Mouse (Mus musculus): ENCODE measurements around the gene Chit1. TPM values are rescaled to one million over a fixed set of nuclear protein-coding genes. Genes with fewer than 3 reads are reported as not detected.
A peak's percentile ranks its signal among the peaks of the same experiment; 100 is the strongest.

Gene Chit1
- not detected in 2 replicates for polyA plus RNA-seq (2015; fragmentation: Nextera tagmentation; extraction: Ambion mirVana)

GRCm38 (mm10) chr1:134110979-134111378 lies at the start of gene Chit1:
Gene Chit1, plus strand, starts transcription at chr1:134111242.
- H3K4me2 ChIP-seq, result no peak within 1 kb of the TSS
- H3K27me3 ChIP-seq, result no peaks in the 10 kb centered on the region
- no peaks in the 10 kb centered on the region for H3K9me3 ChIP-seq
- no peak for ATAC-seq (ENCODE audit: insufficient number of reproducible peaks, insufficient read depth, low FRiP score, low TSS enrichment, low read depth)
- H3K36me3 ChIP-seq, result no peaks in the 10 kb centered on the region
- WGBS, result 78% methylated on average over 4 of the region's 4 CpGs
- H3K27ac ChIP-seq, result no peak within 1 kb of the TSS
- H3K9ac ChIP-seq, result no peak within 1 kb of the TSS
- H3K4me1 ChIP-seq, result peaks cover 24% of the 10 kb centered on the region
- no peak within 1 kb of the TSS for H3K4me3 ChIP-seq

DNA sequence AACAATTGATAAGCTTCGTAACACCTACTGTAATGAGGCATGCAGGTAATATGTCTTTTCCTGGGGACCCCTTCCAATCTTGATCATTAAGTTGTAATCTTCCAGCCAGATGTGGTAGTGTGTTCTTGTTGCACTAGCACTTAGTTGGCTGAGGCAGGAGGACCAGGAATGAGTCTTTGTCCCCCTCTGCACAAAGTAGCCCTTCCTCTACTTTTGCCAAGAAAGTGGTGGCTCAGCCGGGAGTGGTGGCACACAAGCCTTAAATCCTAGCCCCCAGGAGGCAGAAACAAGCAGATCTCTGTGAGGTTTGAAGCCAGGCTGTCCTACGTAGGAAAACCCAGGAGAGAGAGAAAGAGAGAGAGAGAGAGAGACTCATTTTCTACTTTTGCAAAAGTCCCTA lies 49.1 kb upstream of the Chit1 start:
- 53% methylated on average over 3 of the region's 3 CpGs for WGBS
- Histone ChIP-seq H3K9ac (no peak overlapping the region), H3K4me3 (no peak overlapping the region), H3K4me1 (peaks cover 54% of the 10 kb centered on the region), H3K27ac (peak overlapping the region; percentile 97), H3K36me3 (no peaks in the 10 kb centered on the region), H3K9me3 (no peaks in the 10 kb centered on the region), H3K27me3 (no peaks in the 10 kb centered on the region), H3K4me2 (peak overlapping the region; percentile 75; the same call in 1 of the 2 replicates)
- ATAC-seq (ENCODE audit: insufficient number of reproducible peaks, insufficient read depth, low FRiP score, low TSS enrichment, low read depth), result no peak

DNA sequence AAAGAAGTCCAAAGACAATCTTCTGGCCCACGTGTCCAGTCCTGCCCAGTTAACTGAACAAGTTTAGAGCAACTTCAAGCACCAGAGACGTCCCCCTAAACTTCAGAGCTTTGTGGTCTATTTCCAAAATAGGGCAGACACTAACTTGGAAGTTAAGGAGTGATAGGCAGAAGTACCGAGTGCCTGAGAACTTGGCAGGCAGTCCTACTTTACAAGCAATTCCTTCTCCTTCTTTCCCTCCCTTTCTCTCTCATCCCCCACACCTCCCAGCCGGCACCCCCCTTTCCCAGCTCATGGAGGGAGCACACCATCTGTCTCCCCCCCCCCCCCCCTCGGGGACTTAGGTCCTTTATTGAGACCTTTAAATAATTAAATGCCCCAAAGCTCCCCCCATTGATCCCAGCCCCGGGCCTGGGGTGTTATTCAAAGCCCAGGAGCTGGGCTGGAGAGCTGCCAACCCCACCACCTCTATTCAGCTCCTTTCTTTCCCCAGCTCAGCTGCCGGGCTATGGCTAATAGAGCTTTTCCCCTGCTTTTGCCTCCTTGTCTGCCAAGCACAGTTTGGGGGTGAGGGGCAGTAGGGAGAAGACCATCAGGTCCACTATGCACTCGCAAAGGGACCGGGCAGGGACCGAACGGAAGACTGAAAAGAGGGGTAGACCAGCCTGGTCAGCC lies 48.5 kb upstream of the Chit1 start:
- Histone ChIP-seq H3K36me3 (no peaks in the 10 kb centered on the region), H3K4me2 (peak overlapping the region; percentile 45), H3K9me3 (no peaks in the 10 kb centered on the region), H3K4me1 (peaks cover 60% of the 10 kb centered on the region), H3K9ac (peak overlapping the region; percentile 45), H3K4me3 (peak overlapping the region; percentile 12; the same call in 1 of the 2 replicates), H3K27ac (peak overlapping the region; percentile 97), H3K27me3 (no peaks in the 10 kb centered on the region)
- no peak for ATAC-seq (ENCODE audit: insufficient number of reproducible peaks, insufficient read depth, low FRiP score, low TSS enrichment, low read depth)
- WGBS, result 8% methylated on average over 11 of the region's 11 CpGs

- Histone ChIP-seq H3K27me3 (no peaks in the 10 kb centered on the region), H3K9ac (peak overlapping the region; percentile 45), H3K4me3 (peak overlapping the region; percentile 12; the same call in 1 of the 2 replicates), H3K27ac (peak overlapping the region; percentile 97), H3K4me1 (peaks cover 65% of the 10 kb centered on the region), H3K4me2 (peak overlapping the region; percentile 45), H3K36me3 (no peaks in the 10 kb centered on the region), H3K9me3 (no peaks in the 10 kb centered on the region)
- 4% methylated on average over 33 of the region's 33 CpGs for WGBS
- ATAC-seq (ENCODE audit: insufficient number of reproducible peaks, insufficient read depth, low FRiP score, low TSS enrichment, low read depth), result no peak; the same call in 1 of the 2 replicates
Observed at GRCm38 (mm10) chr1:134063086-134063772, 47.8 kb upstream of the Chit1 start.

DNA sequence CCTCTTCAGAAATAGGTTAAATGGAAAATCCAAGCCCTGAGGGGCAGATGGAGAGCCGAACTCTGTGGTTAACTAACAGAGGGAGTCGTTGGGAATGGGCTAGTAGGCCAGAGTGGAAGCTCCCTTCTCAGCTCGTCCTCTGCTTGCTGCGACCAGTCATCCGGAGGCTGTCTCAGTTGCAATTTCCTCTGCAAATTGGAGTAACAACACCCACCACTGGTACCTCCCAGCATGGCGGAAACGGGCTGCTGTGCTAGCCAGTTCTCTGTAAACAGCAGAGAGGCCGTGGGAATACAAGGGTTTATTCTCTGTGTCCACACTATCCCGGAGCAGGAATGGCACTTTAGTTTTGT lies 47.3 kb upstream of the Chit1 start:
- H3K27me3 ChIP-seq, result no peaks in the 10 kb centered on the region
- H3K9me3 ChIP-seq, result no peaks in the 10 kb centered on the region
- H3K4me2 ChIP-seq, result peak overlapping the region; percentile 45
- H3K36me3 ChIP-seq, result no peaks in the 10 kb centered on the region
- peak overlapping the region; percentile 45 for H3K9ac ChIP-seq
- H3K4me3 ChIP-seq, result no peak overlapping the region
- 21% methylated on average over 9 of the region's 9 CpGs for WGBS
- H3K27ac ChIP-seq, result peak overlapping the region; percentile 97
- H3K4me1 ChIP-seq, result peaks cover 65% of the 10 kb centered on the region
- no peak for ATAC-seq (ENCODE audit: insufficient number of reproducible peaks, insufficient read depth, low FRiP score, low TSS enrichment, low read depth)

DNA sequence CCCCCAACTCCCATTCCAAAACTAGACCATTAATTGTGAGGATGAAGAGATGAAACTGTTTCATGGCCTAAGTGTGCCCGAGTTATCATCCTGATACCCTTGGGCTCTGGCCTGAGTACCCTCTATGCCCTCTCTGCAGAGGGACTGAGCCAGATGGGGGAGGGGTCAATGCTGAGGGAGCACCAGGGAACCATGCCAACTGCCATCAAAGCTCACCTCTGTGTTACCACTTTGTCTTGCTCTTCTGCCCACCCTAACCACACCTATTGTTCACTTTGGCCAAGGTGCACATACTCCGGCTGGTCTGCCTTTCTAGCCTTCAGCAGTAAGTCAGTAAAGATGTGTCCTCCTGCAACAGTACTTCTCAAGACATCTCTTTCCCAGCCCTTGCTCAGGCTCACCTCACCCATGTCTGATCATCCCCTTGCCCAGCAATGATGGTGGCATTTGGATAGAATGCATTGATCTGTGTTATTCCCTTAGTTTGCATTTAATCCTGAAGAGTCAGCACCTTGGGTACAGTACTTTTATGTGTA lies 46.7 kb upstream of the Chit1 start:
- ATAC-seq (ENCODE audit: insufficient number of reproducible peaks, insufficient read depth, low FRiP score, low TSS enrichment, low read depth), result no peak
- 88% methylated on average over 2 of the region's 2 CpGs for WGBS
- H3K9me3 ChIP-seq, result no peaks in the 10 kb centered on the region
- H3K9ac ChIP-seq, result no peak overlapping the region
- no peak overlapping the region for H3K4me2 ChIP-seq
- peaks cover 65% of the 10 kb centered on the region for H3K4me1 ChIP-seq
- no peak overlapping the region for H3K4me3 ChIP-seq
- H3K36me3 ChIP-seq, result no peaks in the 10 kb centered on the region
- H3K27ac ChIP-seq, result peak overlapping the region; percentile 97
- H3K27me3 ChIP-seq, result no peaks in the 10 kb centered on the region

GRCm38 (mm10) chr1:134065241-134065809 lies 45.7 kb upstream of the Chit1 start:
- Histone ChIP-seq H3K9ac (no peak overlapping the region), H3K4me3 (no peak overlapping the region), H3K4me1 (peaks cover 59% of the 10 kb centered on the region), H3K36me3 (no peaks in the 10 kb centered on the region), H3K4me2 (no peak overlapping the region), H3K9me3 (no peaks in the 10 kb centered on the region), H3K27ac (peak overlapping the region; percentile 58; the same call in 1 of the 2 replicates), H3K27me3 (no peaks in the 10 kb centered on the region)
- ATAC-seq (ENCODE audit: insufficient number of reproducible peaks, insufficient read depth, low FRiP score, low TSS enrichment, low read depth), result no peak
- WGBS, result 57% methylated on average over 4 of the region's 4 CpGs

- H3K4me1 ChIP-seq, result peaks cover 59% of the 10 kb centered on the region
- no peak overlapping the region for H3K4me3 ChIP-seq
- no peaks in the 10 kb centered on the region for H3K9me3 ChIP-seq
- no peak for ATAC-seq (ENCODE audit: insufficient number of reproducible peaks, insufficient read depth, low FRiP score, low TSS enrichment, low read depth)
- H3K27me3 ChIP-seq, result no peaks in the 10 kb centered on the region
- no peak overlapping the region; the same call in 1 of the 2 replicates for H3K4me2 ChIP-seq
- no peak overlapping the region for H3K9ac ChIP-seq
- 0 out of 2 replicates have a peak overlapping the region, but pooled peaks have one; percentile 0 for H3K27ac ChIP-seq
- 42% methylated on average over 3 of the region's 3 CpGs for WGBS
- no peaks in the 10 kb centered on the region for H3K36me3 ChIP-seq
Observed at GRCm38 (mm10) chr1:134066554-134066953, 44.5 kb upstream of the Chit1 start.

DNA sequence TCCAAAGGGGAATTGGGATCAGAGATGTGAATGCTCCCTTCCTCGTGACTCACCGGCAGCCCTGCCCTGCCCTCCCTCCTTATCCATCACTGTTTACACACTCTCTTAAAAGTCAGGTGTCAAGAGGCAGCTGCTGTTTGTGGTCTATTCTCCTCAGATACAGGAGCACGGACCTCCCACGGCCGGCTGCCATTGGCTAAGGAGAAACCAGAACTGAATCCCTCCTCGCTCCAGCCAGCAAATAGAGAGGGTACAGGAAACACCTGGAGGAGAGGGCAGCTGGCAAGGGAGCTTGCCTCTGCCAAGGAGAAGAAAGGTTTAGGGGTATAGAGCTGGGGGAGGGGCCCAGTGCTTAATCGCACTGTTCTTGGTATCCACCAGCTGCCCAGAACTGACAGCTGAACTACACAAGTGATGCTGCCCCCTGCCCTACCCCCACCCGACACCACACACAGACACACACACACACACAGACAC lies 43.9 kb upstream of the Chit1 start:
- Histone ChIP-seq H3K27ac (no peak overlapping the region), H3K4me1 (peaks cover 57% of the 10 kb centered on the region)
- 14% methylated on average over 8 of the region's 8 CpGs for WGBS

GRCm38 (mm10) chr1:134070099-134070669 lies 40.9 kb upstream of the Chit1 start:
- WGBS, result 71% methylated on average over 8 of the region's 8 CpGs
- Histone ChIP-seq H3K27me3 (no peaks in the 10 kb centered on the region), H3K27ac (no peak overlapping the region), H3K4me3 (no peak overlapping the region), H3K36me3 (no peaks in the 10 kb centered on the region), H3K4me2 (no peak overlapping the region), H3K4me1 (peaks cover 38% of the 10 kb centered on the region), H3K9ac (no peak overlapping the region), H3K9me3 (no peaks in the 10 kb centered on the region)
- no peak for ATAC-seq (ENCODE audit: insufficient number of reproducible peaks, insufficient read depth, low FRiP score, low TSS enrichment, low read depth)

More for the DNA sequence above, 43.9 kb upstream of the Chit1 start:
- Histone ChIP-seq H3K4me3 (no peak overlapping the region), H3K4me2 (peak overlapping the region; percentile 26), H3K36me3 (no peaks in the 10 kb centered on the region), H3K27me3 (no peaks in the 10 kb centered on the region), H3K9me3 (no peaks in the 10 kb centered on the region), H3K9ac (0 out of 2 replicates have a peak overlapping the region, but pooled peaks have one; percentile 6)
- peak; percentile 65 for ATAC-seq (ENCODE audit: insufficient number of reproducible peaks, insufficient read depth, low FRiP score, low TSS enrichment, low read depth)

DNA sequence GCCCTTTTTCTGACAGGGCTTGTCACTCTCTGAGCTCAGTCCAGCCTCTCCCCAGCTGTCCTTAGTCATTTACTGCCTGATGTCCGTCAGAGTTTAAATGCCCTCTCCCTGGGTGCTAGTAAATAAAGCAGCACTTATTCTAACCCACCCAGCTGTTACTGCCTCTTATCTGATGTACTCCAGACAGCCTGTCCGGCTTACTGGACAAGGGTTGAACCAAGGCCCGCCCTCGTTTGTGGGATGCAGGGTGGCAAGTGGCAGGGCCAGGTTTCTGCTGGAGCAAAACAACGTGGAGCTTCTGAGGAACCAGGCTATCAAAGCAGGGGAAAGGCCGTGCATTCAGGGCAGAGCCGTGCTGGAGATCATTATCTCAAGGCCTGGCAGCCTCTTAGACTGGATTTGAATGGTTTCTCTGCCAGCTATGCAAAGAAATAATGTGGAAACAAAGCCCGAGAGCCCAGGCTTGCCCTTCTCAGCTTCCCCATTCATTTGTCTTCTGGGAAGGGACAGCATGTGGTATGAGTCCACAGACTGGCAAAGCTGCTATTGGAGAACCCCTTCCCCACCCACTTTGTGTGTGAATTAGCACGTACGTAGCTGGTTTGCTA lies 39.5 kb upstream of the Chit1 start:
- no peak overlapping the region for H3K4me3 ChIP-seq

More for the DNA sequence above, 39.5 kb upstream of the Chit1 start:
- Histone ChIP-seq H3K27ac (0 out of 2 replicates have a peak overlapping the region, but pooled peaks have one; percentile 23), H3K9me3 (no peaks in the 10 kb centered on the region), H3K9ac (no peak overlapping the region), H3K36me3 (0 out of 2 replicates have a peak, but pooled peaks cover 9% of the 10 kb centered on the region), H3K27me3 (no peaks in the 10 kb centered on the region), H3K4me2 (no peak overlapping the region), H3K4me1 (peaks cover 46% of the 10 kb centered on the region)
- 50% methylated on average over 10 of the region's 10 CpGs for WGBS
- no peak for ATAC-seq (ENCODE audit: insufficient number of reproducible peaks, insufficient read depth, low FRiP score, low TSS enrichment, low read depth)

Measured in embryonic facial prominence, embryonic 13.5 days (tissue).